Mouse (Mus musculus) liver, postnatal 0 days (tissue): ENCODE measurements around the gene Trib3.

Source experiments
- CTCF ChIP-seq: sonication (generic); IDR thresholded peaks from 2 replicates; pipeline ENCODE4 v1.5.1; 2016; ENCODE audit warnings: antibody characterized with exemption, low read depth
- EP300 ChIP-seq: IDR thresholded peaks from 2 replicates; pipeline ENCODE4 v1.6.1; 2016; ENCODE audit warnings: antibody characterized with exemption, low read depth, mild to moderate bottlenecking

- TF ChIP-seq CTCF: no peak
- no peak for TF ChIP-seq EP300
These were observed 7.0 kb downstream of the Trib3 start for GRCm38 (mm10) chr2:152336856-152337255.
